Mouse (Mus musculus) left cerebral cortex, adult 18-20 months (tissue): ENCODE results near the gene Olfr871. TPM values are rescaled to one million over a fixed set of nuclear protein-coding genes. Genes with fewer than 3 reads are reported as not detected.
"Not testable (repeated sequence)": the region's sequence is repeated elsewhere in the genome, so short reads cannot be mapped to it uniquely, and the experiment has no call there.

ENCODE experiments used
- DNase-seq, 2 experiments: peaks; one replicate each; pipeline ENCODE4 v3.0.0; 2021 to 2022; ENCODE audit warnings: low spot score in 2 of 2, mixed read lengths in 1 of 2
- long read RNA-seq, 2 experiments: library from polyadenylated mRNA; stranded (forward); transcript quantifications; one replicate each; pipeline ENCODE4 v2.0.0; 2021
- total RNA-seq, 2 experiments: library from RNA; stranded (reverse); gene quantifications; 2 replicates each; pipeline ENCODE4 v1.2.3; 2021

Gene Olfr871
- total RNA-seq = not detected
- long read RNA-seq, experiment 1 = 0 reads
- long read RNA-seq, experiment 2 = 0 reads

DNA sequence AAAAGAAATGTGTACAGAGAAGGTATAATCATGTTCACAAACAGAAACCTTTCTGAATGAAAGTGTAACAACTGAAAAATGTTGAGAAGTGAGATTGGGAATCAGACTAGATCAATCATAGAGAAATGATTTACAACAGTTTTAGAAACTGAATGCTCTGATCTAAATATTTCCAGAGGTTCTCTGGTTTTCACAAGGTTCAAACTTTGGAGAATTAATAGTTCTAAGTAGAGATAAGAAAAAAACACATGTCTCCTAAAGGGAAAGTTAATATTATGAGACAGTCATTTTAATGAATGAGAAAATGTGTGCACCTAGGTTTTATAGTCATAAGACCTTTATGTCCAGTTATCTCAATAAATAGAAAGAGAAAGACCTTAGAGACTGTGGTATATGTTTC, at the start of gene Olfr871:
Gene Olfr871 (plus strand): TSS at position 301 of the 400 bp plus-strand sequence.
- no peak for DNase-seq

DNA sequence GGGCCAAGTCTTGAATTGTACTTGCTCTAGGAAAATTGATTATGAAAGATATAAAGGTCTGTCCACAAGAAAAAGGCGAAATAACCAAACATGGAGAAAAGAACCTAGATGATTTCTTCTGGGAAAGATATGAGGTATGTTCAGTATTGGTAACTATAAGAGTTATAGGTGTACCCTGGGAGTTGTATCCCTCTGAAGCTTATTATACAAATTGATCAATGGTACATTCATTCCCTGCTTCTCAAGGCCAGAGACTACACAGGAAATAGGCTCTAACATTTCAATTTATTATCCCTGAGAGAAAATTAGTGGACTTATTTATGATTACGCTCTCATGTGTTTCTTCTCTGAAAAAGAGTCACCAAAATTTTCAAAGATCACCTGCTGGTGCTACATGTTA, 38.0 kb upstream of the Olfr871 start, which contains the start of gene Olfr870:
Gene Olfr870 (minus strand): TSS at position 101 of the 400 bp plus-strand sequence.
- DNase-seq = no peak

DNA sequence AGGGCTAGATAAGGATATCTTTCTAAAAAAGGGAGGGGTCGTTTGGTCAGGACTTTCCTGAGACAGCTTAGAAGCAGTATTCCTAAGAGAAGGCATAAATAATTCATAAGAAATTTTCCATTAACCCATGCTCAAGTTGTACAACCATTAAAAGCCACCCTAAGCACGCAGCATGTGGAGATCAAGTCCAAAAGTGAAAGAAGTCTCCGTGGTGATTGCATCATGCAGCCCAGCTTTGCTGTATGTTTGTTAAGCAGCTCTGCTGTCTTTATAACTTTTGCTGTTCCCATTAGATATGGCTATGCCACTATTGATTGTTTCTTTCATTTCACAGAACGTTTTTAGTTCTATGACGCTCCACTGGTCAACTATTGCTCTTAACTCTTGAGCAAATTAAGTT, 32.5 kb upstream of the Olfr871 start:
- DNase-seq = no peak

DNA sequence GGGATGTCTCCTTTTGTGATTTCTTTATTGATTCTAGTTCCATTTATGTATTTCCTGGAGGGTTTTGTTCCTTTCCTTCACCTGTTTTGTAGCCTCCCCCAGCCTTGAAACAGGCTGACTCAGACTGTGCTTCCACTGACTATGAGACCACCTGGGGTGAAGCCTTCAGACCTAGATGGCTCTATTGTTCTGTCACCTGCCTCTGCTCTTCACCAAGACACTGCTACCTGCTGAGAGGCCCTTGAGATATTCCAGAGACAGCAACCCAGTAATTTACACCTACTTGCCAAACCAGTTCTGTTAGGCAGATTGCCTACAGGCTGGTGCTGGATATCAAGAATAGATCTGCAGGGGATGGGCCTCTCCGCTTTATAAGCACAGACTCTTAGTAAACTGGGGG, 9.9 kb upstream of the Olfr871 start:
- DNase-seq = no peak

DNA sequence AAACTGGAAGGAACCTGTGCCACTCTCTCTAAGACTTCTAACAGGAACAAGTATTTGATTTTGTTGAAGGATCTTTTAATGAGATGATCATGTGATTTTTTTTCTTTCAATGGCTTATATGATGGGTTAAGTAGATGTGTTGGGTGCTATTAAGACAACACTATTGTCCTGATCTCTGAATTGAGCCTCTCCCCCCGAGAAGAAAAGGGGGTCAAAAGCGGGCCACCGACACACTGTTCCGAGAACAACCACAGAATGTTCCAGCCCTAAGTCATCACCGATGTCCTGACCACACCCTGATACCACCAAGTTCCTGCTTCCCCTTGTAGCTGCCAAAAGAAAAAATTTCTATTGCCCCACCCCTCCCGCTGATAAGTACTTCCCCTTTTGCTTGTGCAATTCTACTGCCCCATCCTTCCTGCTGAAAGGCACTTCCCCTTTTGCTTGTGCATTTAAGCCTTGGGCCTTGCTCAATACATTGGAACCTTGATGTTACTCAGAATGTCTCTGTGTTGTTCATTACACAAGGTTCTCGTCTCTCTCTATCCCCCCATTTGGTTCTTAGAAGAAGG, 8.5 kb upstream of the Olfr871 start:
- not testable (repeated sequence) for DNase-seq

DNA sequence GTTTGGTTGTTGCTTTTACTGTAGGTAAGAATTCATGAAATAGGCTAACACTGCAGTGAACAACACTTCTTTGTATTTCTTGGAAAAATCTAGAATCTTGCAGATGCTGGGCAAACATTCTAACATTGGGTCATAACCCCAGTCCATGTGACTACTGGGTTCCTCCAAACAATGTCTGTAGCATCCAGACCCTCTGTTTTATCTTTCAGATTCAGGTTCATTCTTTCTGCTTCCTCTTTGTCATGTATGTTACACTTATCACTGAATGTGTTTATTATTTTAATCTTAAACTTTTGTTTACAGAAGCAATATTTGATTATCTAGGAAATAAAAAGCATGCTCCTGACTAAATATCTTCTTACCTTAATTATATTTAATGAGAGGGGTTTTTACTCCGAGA, 1.2 kb upstream of the Olfr871 start:
- no peak for DNase-seq

DNA sequence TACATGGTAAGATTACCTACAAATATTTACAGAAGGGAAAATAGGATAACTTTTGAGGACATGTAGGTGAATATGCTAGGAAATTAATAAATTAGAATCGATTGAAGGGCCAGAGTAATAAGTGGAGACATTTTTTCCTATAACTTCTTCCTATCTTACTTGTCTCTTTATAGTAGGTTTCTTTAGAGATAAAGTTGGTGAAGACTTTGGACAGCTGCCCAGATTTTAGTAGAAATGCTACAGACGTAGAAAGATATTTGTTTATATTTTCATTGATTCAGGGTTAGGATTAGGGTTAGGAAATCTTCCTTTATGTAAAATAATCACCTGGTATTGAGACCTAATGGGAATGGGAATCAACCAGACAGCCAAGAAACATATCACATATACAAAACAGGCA, 530 bp upstream of the Olfr871 start:
- DNase-seq = no peak

DNA sequence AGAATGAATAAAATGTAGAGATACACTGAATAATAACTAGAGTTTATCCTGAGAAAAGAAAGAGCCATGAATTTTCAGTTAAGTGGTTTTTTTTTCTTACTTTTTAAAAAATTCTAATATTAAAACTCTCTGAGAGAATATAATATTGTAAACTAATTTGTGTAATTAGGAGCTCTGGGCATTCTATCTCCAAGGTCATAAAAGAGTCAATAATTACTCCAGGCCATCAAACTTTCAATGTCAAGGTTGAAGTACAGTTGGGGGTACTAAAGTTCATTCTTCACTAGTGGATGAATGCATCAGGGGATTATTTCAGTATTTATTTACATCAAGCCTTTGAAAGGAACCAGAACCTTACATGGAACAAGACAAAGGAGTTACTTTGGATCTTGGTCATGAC, 24.8 kb downstream of the Olfr871 start, which contains the start of gene Olfr872:
Gene Olfr872 (plus strand): TSS at position 301 of the 400 bp plus-strand sequence.
- no peak for DNase-seq

DNA sequence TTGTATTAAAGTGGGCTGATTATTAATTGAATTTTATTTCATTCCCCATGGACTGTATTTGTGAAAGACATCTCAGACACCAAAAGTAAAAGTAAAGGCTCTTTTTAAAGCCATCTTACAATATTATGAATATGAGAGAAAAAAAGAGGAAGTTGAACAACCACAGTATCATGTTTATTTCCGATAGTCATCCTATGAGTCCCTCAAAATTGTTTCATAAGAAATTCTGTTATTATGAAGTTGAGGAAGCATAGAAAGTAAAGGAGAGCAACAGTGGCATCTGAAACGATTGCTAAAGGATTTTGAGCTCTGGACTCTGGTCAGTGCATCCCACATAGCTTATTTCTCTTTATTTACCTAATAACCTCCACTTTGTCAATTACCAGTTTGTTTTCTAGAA, 25.4 kb downstream of the Olfr871 start:
- no peak for DNase-seq

Other genes starting within 250 kb of the Olfr871 start
- gene Olfr866, start 184.2 kb upstream of the Olfr871 start, total RNA-seq = not detected
- gene Olfr867, start 154.6 kb upstream of the Olfr871 start, total RNA-seq = not detected
- gene Olfr868, start 113.6 kb upstream of the Olfr871 start, total RNA-seq = not detected
- not detected for gene Olfr869, start 83.2 kb upstream of the Olfr871 start, total RNA-seq
- not detected for gene Olfr870, start 38.1 kb upstream of the Olfr871 start, total RNA-seq
- not detected for gene Olfr872, start 24.9 kb downstream of the Olfr871 start, total RNA-seq
- not detected for gene Olfr39, start 70.1 kb downstream of the Olfr871 start, total RNA-seq
- not detected for gene Olfr873, start 86.3 kb downstream of the Olfr871 start, total RNA-seq
- gene Olfr18, start 123.9 kb downstream of the Olfr871 start, total RNA-seq = not detected
- gene Zfp560, start 173.0 kb downstream of the Olfr871 start, total RNA-seq = 1 to 10 TPM; 8.8 to 9.9 TPM
- gene Zfp26, start 248.0 kb downstream of the Olfr871 start, total RNA-seq = 10 to 100 TPM; 25.3 to 26.2 TPM